In the genomic region with DNA sequence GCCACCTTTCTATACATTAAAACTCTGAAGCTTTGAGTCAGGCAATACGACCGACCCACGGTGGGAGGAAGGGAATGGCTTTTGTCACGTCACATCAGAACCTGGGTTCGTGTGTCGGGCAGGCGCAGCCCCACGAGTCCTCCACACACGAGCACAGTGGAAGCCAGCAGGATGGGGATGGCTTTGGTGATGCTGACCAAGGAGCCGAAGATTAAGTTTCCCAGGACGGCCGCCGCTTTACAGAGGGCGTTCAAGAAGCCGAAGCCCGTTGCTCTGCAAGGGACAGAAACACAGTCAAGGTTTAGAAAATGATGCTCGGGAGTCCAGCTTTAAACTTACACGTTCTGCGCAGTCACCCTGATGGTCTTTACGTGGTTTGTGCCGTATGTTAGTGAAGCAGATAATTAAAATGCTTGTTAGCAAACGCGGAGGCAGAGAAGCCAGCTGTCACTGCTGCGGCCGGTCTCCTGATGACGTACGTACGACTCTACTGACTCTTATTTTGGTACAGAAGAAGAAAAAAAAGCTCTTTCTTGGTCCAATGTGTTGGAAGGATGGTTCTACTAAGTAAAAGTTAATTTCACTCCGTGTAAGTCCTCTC, we compare ENCODE assay signal across 8 mouse cellular contexts.
A peak's percentile ranks its signal among the peaks of the same experiment; 100 is the strongest.
DNase-seq lines count a peak whose midpoint lies in the region; ATAC-seq and TF ChIP-seq lines count a peak whose summit lies in the region.

No protein-coding gene starts in this region.

- peak; percentile 59 for ATAC-seq in forebrain, embryonic 16.5 days
- no peak for ATAC-seq in hindbrain, embryonic 14.5 days (ENCODE audit: low FRiP score)
- ATAC-seq in midbrain, embryonic 11.5 days (ENCODE audit: low FRiP score): peak; percentile 25
- ATAC-seq in stomach, embryonic 14.5 days (ENCODE audit: insufficient number of reproducible peaks, insufficient read depth, low FRiP score, low read depth): no peak

- peak overlapping the region; percentile 20 for H3K9ac ChIP-seq in forebrain, embryonic 16.5 days (replicated peaks; ENCODE audit: low read depth, low read length)
- peak overlapping the region; percentile 39 for H3K9ac ChIP-seq in hindbrain, embryonic 14.5 days
- H3K9ac ChIP-seq in midbrain, embryonic 11.5 days (ENCODE audit: low read length): peak overlapping the region; percentile 44
- H3K9ac ChIP-seq in stomach, embryonic 14.5 days (replicated peaks; ENCODE audit: low read depth, low read length): peak overlapping the region; percentile 22; the same call in 1 of the 2 replicates

- TF ChIP-seq CTCF in brain, embryonic 14.5 days (IDR thresholded peaks at IDR 0.05; ENCODE audit: borderline replicate concordance, extremely low read depth, insufficient read depth, insufficient read length): no peak

- H3K27ac ChIP-seq in forebrain, embryonic 16.5 days (ENCODE audit: low read length): no peak overlapping the region
- no peak overlapping the region for H3K27ac ChIP-seq in hindbrain, embryonic 14.5 days
- H3K27ac ChIP-seq in midbrain, embryonic 11.5 days (ENCODE audit: low read depth, low read length): no peak overlapping the region
- H3K27ac ChIP-seq in stomach, embryonic 14.5 days (ENCODE audit: low read length): peak overlapping the region; percentile 48; the same call in 1 of the 2 replicates

- H3K36me3 ChIP-seq in forebrain, embryonic 16.5 days (ENCODE audit: control insufficient read depth, insufficient read depth): no peaks in the 10 kb centered on the region
- H3K36me3 ChIP-seq in hindbrain, embryonic 14.5 days (replicated peaks; ENCODE audit: control insufficient read depth, insufficient read depth): no peaks in the 10 kb centered on the region
- no peaks in the 10 kb centered on the region for H3K36me3 ChIP-seq in midbrain, embryonic 11.5 days (ENCODE audit: control insufficient read depth, insufficient read depth, low read length)
- H3K36me3 ChIP-seq in stomach, embryonic 14.5 days (ENCODE audit: control insufficient read depth, insufficient read depth, low read length): no peaks in the 10 kb centered on the region

- peak overlapping the region; percentile 94 for H3K4me2 ChIP-seq in forebrain, embryonic 16.5 days (ENCODE audit: low read length)
- H3K4me2 ChIP-seq in hindbrain, embryonic 14.5 days (replicated peaks): peak overlapping the region; percentile 61
- peak overlapping the region; percentile 65 for H3K4me2 ChIP-seq in midbrain, embryonic 11.5 days
- H3K4me2 ChIP-seq in stomach, embryonic 14.5 days (replicated peaks; ENCODE audit: low read depth, low read length): peak overlapping the region; percentile 76

- intact Hi-C loops in left cerebral cortex, postnatal 14 days (cut with DNase I): no loop called here

- H3K4me3 ChIP-seq in forebrain, embryonic 16.5 days (replicated peaks; ENCODE audit: low read length): peak overlapping the region; percentile 48
- H3K4me3 ChIP-seq in hindbrain, embryonic 14.5 days (replicated peaks; ENCODE audit: low read length): peak overlapping the region; percentile 26
- H3K4me3 ChIP-seq in midbrain, embryonic 11.5 days (ENCODE audit: low read depth, low read length): peak overlapping the region; percentile 32
- peak overlapping the region; percentile 30 for H3K4me3 ChIP-seq in stomach, embryonic 14.5 days (ENCODE audit: low read depth, low read length)

- H3K27me3 ChIP-seq in forebrain, embryonic 16.5 days (replicated peaks; ENCODE audit: control insufficient read depth, insufficient read depth, low read length): no peaks in the 10 kb centered on the region
- no peaks in the 10 kb centered on the region for H3K27me3 ChIP-seq in hindbrain, embryonic 14.5 days (ENCODE audit: control insufficient read depth, insufficient read depth, low read length)
- H3K27me3 ChIP-seq in midbrain, embryonic 11.5 days (ENCODE audit: control insufficient read depth, insufficient read depth, low read length): no peaks in the 10 kb centered on the region
- no peaks in the 10 kb centered on the region for H3K27me3 ChIP-seq in stomach, embryonic 14.5 days (ENCODE audit: control insufficient read depth, insufficient read depth, low read length)

- peaks cover 21% of the 10 kb centered on the region for H3K4me1 ChIP-seq in forebrain, embryonic 16.5 days (replicated peaks; ENCODE audit: control insufficient read depth, insufficient read depth, low read length)
- peaks cover 29% of the 10 kb centered on the region for H3K4me1 ChIP-seq in hindbrain, embryonic 14.5 days (replicated peaks; ENCODE audit: control insufficient read depth, insufficient read depth, low read length)
- H3K4me1 ChIP-seq in midbrain, embryonic 11.5 days (ENCODE audit: control insufficient read depth, insufficient read depth, low read length): peaks cover 20% of the 10 kb centered on the region
- peaks cover 9% of the 10 kb centered on the region; the same call in 1 of the 2 replicates for H3K4me1 ChIP-seq in stomach, embryonic 14.5 days (ENCODE audit: control insufficient read depth, insufficient read depth, low read length)

- H3K9me3 ChIP-seq in forebrain, embryonic 16.5 days (ENCODE audit: control insufficient read depth, low read length): no peaks in the 10 kb centered on the region
- H3K9me3 ChIP-seq in hindbrain, embryonic 14.5 days (ENCODE audit: control insufficient read depth, low read length): no peaks in the 10 kb centered on the region
- no peaks in the 10 kb centered on the region for H3K9me3 ChIP-seq in midbrain, embryonic 11.5 days (ENCODE audit: control insufficient read depth, low read length)
- H3K9me3 ChIP-seq in stomach, embryonic 14.5 days (ENCODE audit: control insufficient read depth, low read depth, low read length): no peaks in the 10 kb centered on the region

- no peak for TF ChIP-seq POLR2A in brain, embryonic 14.5 days (IDR thresholded peaks at IDR 0.05; ENCODE audit: borderline replicate concordance, extremely low read depth, insufficient read depth, insufficient read length, poor library complexity, severe bottlenecking)

- 5% methylated on average over 29 of the region's 29 CpGs for WGBS in forebrain, embryonic 16.5 days
- 14% methylated on average over 29 of the region's 29 CpGs for WGBS in hindbrain, embryonic 14.5 days
- WGBS in midbrain, embryonic 11.5 days: 14% methylated on average over 29 of the region's 29 CpGs
- 14% methylated on average over 29 of the region's 29 CpGs for WGBS in stomach, embryonic 14.5 days

- peak; percentile 27 for DNase-seq in adrenal gland, adult 2 months
- DNase-seq in adrenal gland, adult 8-10 months: no peak
- DNase-seq in brain, embryonic 14.5 days (ENCODE audit: low read depth): peak; percentile 78
- peak; percentile 57 for DNase-seq in hindbrain, embryonic 14.5 days (ENCODE audit: low spot score)
- peak; percentile 65 to 79 for DNase-seq in left cerebral cortex, postnatal 14 days (ENCODE audit: low spot score in 2 of 2)
- DNase-seq in midbrain, embryonic 11.5 days (ENCODE audit: low spot score, missing footprints): peak; percentile 97

Comparison
In these comparisons a context has a peak if more than half of its experiments do, and no peak if none do; other contexts are left out.
1. ATAC-seq: peak in forebrain, embryonic 16.5 days (single experiment) and midbrain, embryonic 11.5 days (single experiment); none in hindbrain, embryonic 14.5 days (single experiment) and stomach, embryonic 14.5 days (single experiment).
2. Peak in every context shown above with its lines, with median percentiles within 50 percentile points of each other: H3K4me2 ChIP-seq, H3K4me3 ChIP-seq and H3K9ac ChIP-seq.